Mouse (Mus musculus): ENCODE measurements around the gene Cdkn2d.

DNA sequence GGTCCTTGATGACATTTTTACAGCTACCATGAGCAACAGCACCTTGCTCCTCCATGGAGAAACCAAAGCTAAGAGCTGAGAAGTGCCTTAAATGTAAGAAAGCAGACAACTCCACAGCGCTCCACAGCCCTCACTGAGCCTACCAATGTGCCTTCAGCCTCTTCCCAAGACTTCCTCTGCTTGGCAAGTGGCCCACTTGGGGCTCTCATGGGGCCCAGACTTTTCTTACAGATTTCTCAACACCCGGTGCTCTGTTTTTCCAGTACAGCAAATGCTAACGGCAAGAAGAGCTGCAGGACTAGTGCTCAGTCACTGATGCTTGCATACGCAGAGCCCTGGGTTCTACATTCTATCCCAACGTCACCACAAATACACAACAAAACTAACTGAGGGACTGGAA is 13.4 kb downstream of the Cdkn2d start:
- TF ChIP-seq MAX (IDR thresholded peaks at IDR 0.05; ENCODE audit: low read depth), result no peak
- TF ChIP-seq POLR2A (IDR thresholded peaks at IDR 0.05; ENCODE audit: insufficient read length, low read depth), result no peak
- no peak for TF ChIP-seq POLR2AphosphoS2 (IDR thresholded peaks at IDR 0.05; ENCODE audit: insufficient read length, low read depth)
- no peak for TF ChIP-seq USF1 (IDR thresholded peaks at IDR 0.05; ENCODE audit: low read depth)
- TF ChIP-seq TCF12 (IDR thresholded peaks at IDR 0.05; ENCODE audit: insufficient read depth, poor library complexity, severe bottlenecking), result no peak
- TF ChIP-seq E2F4 (IDR thresholded peaks at IDR 0.05; ENCODE audit: insufficient read depth), result no peak
- no peak for TF ChIP-seq MYOD1 (IDR thresholded peaks at IDR 0.05; ENCODE audit: control insufficient read depth in 1 of 3, insufficient read length in 2 of 3, low read depth in 2 of 3)
- TF ChIP-seq SRF (IDR thresholded peaks at IDR 0.05; ENCODE audit: control insufficient read depth, insufficient read length, low read depth), result no peak
- no peak for TF ChIP-seq MYOG (IDR thresholded peaks at IDR 0.05; ENCODE audit: control insufficient read depth in 1 of 3, insufficient read depth in 1 of 3, insufficient read length in 2 of 3, low read depth in 2 of 3)
- no peak for TF ChIP-seq CEBPB (IDR thresholded peaks at IDR 0.05; ENCODE audit: insufficient read depth, poor library complexity, severe bottlenecking)
